In genomic region chr9:123215621-123216440, GRCm38 (mm10) we compare ENCODE assay signal across 9 mouse cellular contexts. TPM values are rescaled to one million over a fixed set of nuclear protein-coding genes. Genes with fewer than 3 reads are reported as not detected.
A peak's percentile ranks its signal among the peaks of the same experiment; 100 is the strongest.
DNase-seq lines count a peak whose midpoint lies in the region; ATAC-seq and TF ChIP-seq lines count a peak whose summit lies in the region.
"Had no signal": no experiment of that assay in that cellular context is flagged by ENCODE, and none has a peak within 500 bp of the region (broad histone marks: within the 10 kb centered on the region; RNA-seq: fewer than 3 reads in every experiment).

Cdcp1 (minus strand) TSS chr9:123216038.

- peak within 1 kb of the TSS; percentile 76 for H3K4me2 ChIP-seq in kidney, embryonic 15.5 days
- peak within 1 kb of the TSS; percentile 56 for H3K4me2 ChIP-seq in lung, postnatal 0 days (replicated peaks; ENCODE audit: low read depth, low read length)

- peak; percentile 91 for ATAC-seq in kidney, embryonic 15.5 days (replicated peaks; ENCODE audit: low FRiP score)
- peak; percentile 95 for ATAC-seq in lung, postnatal 0 days
- no peak for ATAC-seq in frontal cortex, adult (ENCODE audit: low TSS enrichment)

- DNase-seq in heart, adult 11 months = peak; percentile 83
- no peak for DNase-seq in heart, postnatal 36 days
- DNase-seq in forebrain, embryonic 10.5 days (ENCODE audit: extremely low spot score, low spot score) = no peak
- DNase-seq in lung, postnatal 0 days (ENCODE audit: low spot score) = peak; percentile 84
- peak; percentile 70 for DNase-seq in urinary bladder, postnatal 14 days (ENCODE audit: low spot score)
- DNase-seq in right cerebral cortex, adult 2 months (ENCODE audit: low spot score in 2 of 2) = no peak

- peaks cover 41% of the 10 kb centered on the region for H3K27me3 ChIP-seq in forebrain, embryonic 10.5 days (ENCODE audit: poor library complexity, severe bottlenecking)
- peaks cover 21% of the 10 kb centered on the region for H3K27me3 ChIP-seq in kidney, embryonic 15.5 days
- H3K27me3 ChIP-seq in lung, postnatal 0 days (replicated peaks; ENCODE audit: insufficient read depth, low read length) = no peaks in the 10 kb centered on the region

- H3K27ac ChIP-seq in forebrain, embryonic 10.5 days = peak within 1 kb of the TSS; percentile 73
- 0 out of 2 replicates have a peak within 1 kb of the TSS, but pooled peaks have one; percentile 42 for H3K27ac ChIP-seq in kidney, embryonic 15.5 days
- peak within 1 kb of the TSS; percentile 80 for H3K27ac ChIP-seq in lung, postnatal 0 days (ENCODE audit: low read length)

- TF ChIP-seq CTCF in lung, postnatal 0 days (IDR thresholded peaks at IDR 0.05) = no peak

- intact Hi-C loops in heart, postnatal 36 days (cut with DNase I) = no loop called here

- no peaks in the 10 kb centered on the region for H3K9me3 ChIP-seq in forebrain, embryonic 10.5 days
- H3K9me3 ChIP-seq in kidney, embryonic 15.5 days (replicated peaks) = no peaks in the 10 kb centered on the region
- H3K9me3 ChIP-seq in lung, postnatal 0 days (ENCODE audit: low read length) = no peaks in the 10 kb centered on the region

- peak within 1 kb of the TSS; percentile 52 for H3K4me3 ChIP-seq in forebrain, embryonic 10.5 days
- peak within 1 kb of the TSS; percentile 53 for H3K4me3 ChIP-seq in kidney, embryonic 15.5 days (replicated peaks)
- peak within 1 kb of the TSS; percentile 40 for H3K4me3 ChIP-seq in lung, postnatal 0 days (ENCODE audit: low read depth, low read length)

- peaks cover 10% of the 10 kb centered on the region for H3K4me1 ChIP-seq in forebrain, embryonic 10.5 days
- H3K4me1 ChIP-seq in kidney, embryonic 15.5 days = peaks cover 17% of the 10 kb centered on the region
- no peaks in the 10 kb centered on the region for H3K4me1 ChIP-seq in lung, postnatal 0 days (ENCODE audit: insufficient read depth, low read depth, low read length)

- no peaks in the 10 kb centered on the region for H3K36me3 ChIP-seq in forebrain, embryonic 10.5 days (replicated peaks)
- peaks cover 7% of the 10 kb centered on the region; the same call in 1 of the 2 replicates for H3K36me3 ChIP-seq in kidney, embryonic 15.5 days
- no peaks in the 10 kb centered on the region for H3K36me3 ChIP-seq in lung, postnatal 0 days (ENCODE audit: insufficient read depth, low read length)

- whole genome bisulfite sequencing in forebrain, embryonic 10.5 days = 6% methylated on average over 45 of the region's 45 CpGs
- 6% methylated on average over 44 of the region's 45 CpGs for WGBS in kidney, embryonic 15.5 days
- WGBS in lung, postnatal 0 days = 13% methylated on average over 37 of the region's 45 CpGs

- no peak for TF ChIP-seq EP300 in lung, postnatal 0 days (IDR thresholded peaks at IDR 0.05)

- H3K9ac ChIP-seq in kidney, embryonic 15.5 days = peak within 1 kb of the TSS; percentile 47
- 0 out of 2 replicates have a peak within 1 kb of the TSS, but pooled peaks have one; percentile 26 for H3K9ac ChIP-seq in lung, postnatal 0 days (replicated peaks; ENCODE audit: low read depth)

RNA-seq across cellular contexts. Expression of gene Cdcp1, which starts in this region (rescaled TPM):
- under 1 TPM; 0.11 to 0.17 TPM for total RNA-seq in heart, postnatal 36 days (2021)
- 1.8 TPM in 2 replicates for polyA plus RNA-seq in forebrain, embryonic 10.5 days (2016; fragmentation: Nextera tagmentation; extraction: Ambion mirVana)
- 7.5 and 7.7 TPM in 2 replicates for polyA plus RNA-seq in kidney, embryonic 15.5 days (2015; fragmentation: Nextera tagmentation; extraction: Ambion mirVana)
- 9.8 and 10.9 TPM in 2 replicates for polyA plus RNA-seq in lung, postnatal 0 days (2015; fragmentation: Nextera tagmentation; extraction: Ambion mirVana)
- polyA plus RNA-seq: C2C12 had no signal

Comparison
In these comparisons a context has a peak if more than half of its experiments do, and no peak if none do; other contexts are left out.
1. DNase-seq: peak in heart, adult 11 months (single experiment), lung, postnatal 0 days (single experiment) and urinary bladder, postnatal 14 days (single experiment); none in heart, postnatal 36 days (0 of 2), forebrain, embryonic 10.5 days (single experiment) and right cerebral cortex, adult 2 months (0 of 2).
2. Peak in every context shown above with its lines, with median percentiles within 50 percentile points of each other: H3K27ac ChIP-seq and H3K4me3 ChIP-seq.